Mouse (Mus musculus) stomach, postnatal 0 days (tissue): ENCODE measurements around the gene Prkca. TPM values are rescaled to one million over a fixed set of nuclear protein-coding genes. Genes with fewer than 3 reads are reported as not detected.

Experiments used
- ATAC-seq: fragments of 200-750 bp; cut with Nextera tagmentation; 2 replicates; pipeline ENCODE4 v1.8.0; 2017; ENCODE audit not compliant: low FRiP score, low TSS enrichment
- DNase-seq: peaks from one replicate; pipeline ENCODE4 v3.0.0-alpha.2; 2016; ENCODE audit warnings: low spot score
- H3K27ac ChIP-seq: fragments of 300-500 bp; sonication (generic); replicated peaks from 2 replicates; pipeline ENCODE4 v1.5.1; 2014; ENCODE audit warnings: mild to moderate bottlenecking, control low read depth
- H3K27me3 ChIP-seq: fragments of 300-500 bp; sonication (generic); 2 replicates; pipeline ENCODE4 v1.6.1; 2014; ENCODE audit warnings: low read length; ENCODE audit not compliant: control insufficient read depth, insufficient read depth
- H3K36me3 ChIP-seq: fragments of 300-500 bp; sonication (generic); 2 replicates; pipeline ENCODE4 v1.6.1; 2014; ENCODE audit warnings: low read length, mixed read lengths; ENCODE audit not compliant: control insufficient read depth, insufficient read depth
- H3K4me1 ChIP-seq: fragments of 300-500 bp; sonication (generic); replicated peaks from 2 replicates; pipeline ENCODE4 v1.6.1; 2014; ENCODE audit warnings: antibody characterized with exemption; ENCODE audit not compliant: control insufficient read depth, insufficient read depth
- H3K4me2 ChIP-seq: fragments of 300-500 bp; sonication (generic); replicated peaks from 2 replicates; pipeline ENCODE4 v1.6.1; 2014; ENCODE audit warnings: low read depth, mild to moderate bottlenecking, control low read depth, moderate library complexity
- H3K4me3 ChIP-seq: fragments of 300-500 bp; sonication (generic); 2 replicates; pipeline ENCODE4 v1.5.1; 2014; ENCODE audit warnings: low read depth, low read length, control low read depth
- H3K9ac ChIP-seq: fragments of 300-500 bp; sonication (generic); 2 replicates; pipeline ENCODE4 v1.6.1; 2014; ENCODE audit warnings: mild to moderate bottlenecking, low read length, control low read depth, mixed read lengths
- H3K9me3 ChIP-seq: fragments of 300-500 bp; sonication (generic); 2 replicates; pipeline ENCODE4 v1.6.1; 2016; ENCODE audit warnings: low read length; ENCODE audit not compliant: control insufficient read depth
- CTCF ChIP-seq: IDR thresholded peaks from 2 replicates; pipeline ENCODE4 v1.5.1; 2016; ENCODE audit warnings: antibody characterized with exemption, low read depth, mild to moderate bottlenecking, moderate library complexity
- EP300 ChIP-seq: optimal IDR thresholded peaks from 2 replicates; pipeline ENCODE3; 2016; ENCODE audit warnings: antibody characterized with exemption
- WGBS: fragments of 180-500 bp; shearing (Covaris S2); extraction: QIAGEN DNeasy Blood & Tissue Kit; methylation state at CpG from one replicate; pipeline ENCODE4 v1.1.7; 2014; 5-methylcytosine and 5-hydroxymethylcytosine counted together
- polyA plus RNA-seq: library from polyadenylated mRNA; unstranded; fragments of >200 nt; fragmentation: Nextera tagmentation; extraction: Ambion mirVana; gene quantifications from 2 replicates; pipeline ENCODE4 v1.2.1, GENCODE M21; 2015

The Prkca gene
- polyA plus RNA-seq, 1 experiment from 2014 or later: 3.7 TPM

- H3K4me2 ChIP-seq: no peak overlapping the region
These were observed 49.9 kb downstream of the Prkca start for GRCm38 (mm10) chr11:108293843-108294242.

DNA sequence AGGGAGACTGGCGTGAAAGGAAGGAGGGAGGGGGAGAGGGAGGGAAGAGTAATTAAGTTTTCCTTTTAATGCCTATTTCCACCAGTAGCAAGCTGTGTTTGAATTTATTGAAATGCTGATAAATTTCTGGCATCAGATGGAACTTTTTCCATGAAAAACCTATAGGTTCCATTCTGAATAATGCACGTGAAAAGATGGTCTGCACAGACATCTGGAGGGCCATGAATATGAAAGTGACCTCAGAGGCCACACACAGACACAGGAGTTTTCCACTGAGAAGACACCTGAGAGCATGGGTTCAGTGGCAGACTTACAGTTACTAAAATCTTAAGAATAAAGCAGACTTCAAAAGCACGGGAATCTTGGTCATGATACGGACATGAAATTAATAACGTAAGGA is 54.5 kb downstream of the Prkca start:
- H3K9me3 ChIP-seq: no peaks in the 10 kb centered on the region
- H3K27me3 ChIP-seq: no peaks in the 10 kb centered on the region
- no peak overlapping the region for H3K4me3 ChIP-seq
- H3K4me2 ChIP-seq: no peak overlapping the region
- 86% methylated on average over 5 of the region's 5 CpGs for WGBS
- no peak overlapping the region for H3K9ac ChIP-seq
- H3K4me1 ChIP-seq: no peaks in the 10 kb centered on the region
- no peak for TF ChIP-seq CTCF
- TF ChIP-seq EP300: no peak
- ATAC-seq (no peak), DNase-seq (no peak)
- H3K36me3 ChIP-seq: no peaks in the 10 kb centered on the region
- no peak overlapping the region for H3K27ac ChIP-seq

More at GRCm38 (mm10) chr11:108293843-108294242, 49.9 kb downstream of the Prkca start:
- H3K27me3 ChIP-seq: no peaks in the 10 kb centered on the region
- no peak overlapping the region for H3K4me3 ChIP-seq
- H3K4me1 ChIP-seq: no peaks in the 10 kb centered on the region
- no peak overlapping the region for H3K27ac ChIP-seq
- no peaks in the 10 kb centered on the region for H3K36me3 ChIP-seq
- TF ChIP-seq EP300: no peak
- no peak for TF ChIP-seq CTCF
- H3K9me3 ChIP-seq: no peaks in the 10 kb centered on the region
- DNase-seq (no peak), ATAC-seq (no peak)
- WGBS: 66% methylated on average over 3 of the region's 3 CpGs
- no peak overlapping the region for H3K9ac ChIP-seq

GRCm38 (mm10) chr11:108287321-108287720 is 56.4 kb downstream of the Prkca start:
- ATAC-seq (no peak), DNase-seq (peak; percentile 81)
- Histone ChIP-seq H3K9me3 (no peaks in the 10 kb centered on the region), H3K4me2 (no peak overlapping the region), H3K4me3 (no peak overlapping the region), H3K9ac (no peak overlapping the region), H3K27me3 (no peaks in the 10 kb centered on the region), H3K27ac (no peak overlapping the region), H3K36me3 (no peaks in the 10 kb centered on the region), H3K4me1 (no peaks in the 10 kb centered on the region)
- TF ChIP-seq EP300 (no peak), CTCF (no peak)
- WGBS: 24% methylated on average over 2 of the region's 2 CpGs

DNA sequence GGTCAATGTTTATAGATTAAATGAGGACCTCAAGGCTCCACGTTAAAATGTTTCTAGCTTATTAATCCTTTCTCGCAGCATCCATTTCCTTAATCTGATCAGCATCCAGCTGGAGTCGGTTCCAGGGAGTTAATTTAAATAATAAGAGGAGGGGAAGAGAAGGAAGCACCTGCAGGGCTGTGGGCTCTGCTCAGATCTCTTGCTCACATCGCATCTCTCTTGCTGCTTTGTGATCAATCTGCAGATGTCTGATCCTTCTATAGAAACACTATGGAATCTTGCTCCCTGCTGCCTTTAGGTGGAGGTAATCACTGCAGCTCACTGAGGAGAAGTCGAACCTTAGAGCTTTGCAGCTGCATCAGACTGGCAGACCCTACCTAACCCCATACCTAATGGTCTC is 58.7 kb downstream of the Prkca start:
- Histone ChIP-seq H3K9me3 (no peaks in the 10 kb centered on the region), H3K9ac (no peak overlapping the region), H3K27ac (no peak overlapping the region), H3K4me3 (no peak overlapping the region), H3K36me3 (no peaks in the 10 kb centered on the region), H3K27me3 (no peaks in the 10 kb centered on the region), H3K4me1 (no peaks in the 10 kb centered on the region), H3K4me2 (no peak overlapping the region)
- ATAC-seq (no peak), DNase-seq (no peak)
- no peak for TF ChIP-seq EP300
- WGBS: 55% methylated on average over 5 of the region's 5 CpGs

DNA sequence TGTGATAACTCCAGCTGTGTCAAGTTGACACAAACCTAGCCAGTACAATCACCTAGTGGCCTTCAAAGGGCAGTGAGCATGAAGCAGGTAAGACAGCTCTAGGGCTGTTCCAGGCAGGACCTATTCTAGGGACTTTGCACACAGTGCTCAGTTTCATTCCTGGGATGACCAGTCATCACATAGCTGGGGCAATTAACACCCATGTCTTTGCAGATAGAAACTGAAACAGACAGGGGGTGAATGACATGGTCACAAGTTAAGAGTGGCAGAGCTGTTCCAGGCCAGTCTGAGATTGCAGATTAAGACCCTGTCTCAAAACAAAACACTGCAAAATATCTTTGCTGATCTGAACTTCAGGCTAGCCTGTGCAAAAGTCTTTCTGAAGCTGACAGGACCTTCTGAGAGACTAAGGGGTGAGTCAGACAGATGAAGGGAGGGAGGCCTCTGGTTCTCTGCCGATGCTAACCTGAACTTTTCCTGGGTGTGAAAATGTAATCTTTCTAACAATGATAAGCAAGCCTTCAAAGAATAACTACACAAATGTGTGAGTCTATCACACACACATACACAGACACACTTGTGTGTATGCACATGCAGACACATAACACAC is 60.8 kb downstream of the Prkca start:
- H3K4me1 ChIP-seq: no peaks in the 10 kb centered on the region
- peak; percentile 73 for ATAC-seq
- H3K36me3 ChIP-seq: no peaks in the 10 kb centered on the region
- H3K4me3 ChIP-seq: no peak overlapping the region
- no peak for DNase-seq
- H3K9me3 ChIP-seq: no peaks in the 10 kb centered on the region
- H3K27ac ChIP-seq: no peak overlapping the region
- TF ChIP-seq EP300 (no peak), CTCF (no peak)
- H3K4me2 ChIP-seq: no peak overlapping the region
- WGBS: 36% methylated on average over 1 of the region's 1 CpGs
- no peaks in the 10 kb centered on the region for H3K27me3 ChIP-seq
- H3K9ac ChIP-seq: no peak overlapping the region

GRCm38 (mm10) chr11:108279748-108280373 is 63.9 kb downstream of the Prkca start:
- H3K36me3 ChIP-seq: no peaks in the 10 kb centered on the region
- no peak overlapping the region for H3K4me2 ChIP-seq
- no peak overlapping the region for H3K9ac ChIP-seq
- WGBS: 83% methylated on average over 1 of the region's 1 CpGs
- no peaks in the 10 kb centered on the region for H3K9me3 ChIP-seq
- TF ChIP-seq EP300 (no peak), CTCF (no peak)
- no peak overlapping the region for H3K4me3 ChIP-seq
- 0 out of 2 replicates have a peak, but pooled peaks have one; percentile 16 for ATAC-seq
- H3K4me1 ChIP-seq: no peaks in the 10 kb centered on the region
- DNase-seq: no peak
- H3K27ac ChIP-seq: no peak overlapping the region
- no peaks in the 10 kb centered on the region for H3K27me3 ChIP-seq
